Mouse (Mus musculus) right cerebral cortex, adult 2 months (tissue): Measurements from ENCODE around the gene Tram2.

Source experiments
- DNase-seq, 2 experiments: peaks; one replicate each; pipeline ENCODE4 v3.0.0; 2021 to 2022; ENCODE audit warnings: low spot score in 2 of 2

Tram2 gene

DNA sequence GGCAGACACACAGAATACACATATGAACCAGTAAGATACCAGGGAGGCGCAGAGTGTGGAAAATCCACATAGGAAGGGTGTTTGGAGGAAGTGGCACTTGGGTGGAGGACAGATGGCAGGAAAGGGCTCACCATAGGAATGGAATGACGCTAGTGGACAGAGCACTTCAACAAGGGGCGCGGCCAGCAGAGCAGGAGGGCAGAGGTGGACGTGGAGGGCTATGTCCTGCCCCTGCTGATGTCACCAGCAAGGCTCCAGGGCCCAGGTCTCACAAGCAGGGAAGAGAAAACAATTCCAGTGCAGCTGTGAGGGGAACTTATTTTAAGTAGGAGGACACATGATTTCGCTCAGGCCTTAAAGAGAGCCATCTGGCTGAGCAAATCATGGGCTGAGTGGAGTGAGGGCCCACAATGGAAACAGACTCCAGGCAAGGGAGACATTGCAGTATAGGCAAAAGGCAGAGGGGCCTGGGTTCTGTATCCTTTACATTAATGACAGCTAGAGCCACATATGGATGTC, 68.7 kb downstream of the Tram2 start:
- no peak for DNase-seq

DNA sequence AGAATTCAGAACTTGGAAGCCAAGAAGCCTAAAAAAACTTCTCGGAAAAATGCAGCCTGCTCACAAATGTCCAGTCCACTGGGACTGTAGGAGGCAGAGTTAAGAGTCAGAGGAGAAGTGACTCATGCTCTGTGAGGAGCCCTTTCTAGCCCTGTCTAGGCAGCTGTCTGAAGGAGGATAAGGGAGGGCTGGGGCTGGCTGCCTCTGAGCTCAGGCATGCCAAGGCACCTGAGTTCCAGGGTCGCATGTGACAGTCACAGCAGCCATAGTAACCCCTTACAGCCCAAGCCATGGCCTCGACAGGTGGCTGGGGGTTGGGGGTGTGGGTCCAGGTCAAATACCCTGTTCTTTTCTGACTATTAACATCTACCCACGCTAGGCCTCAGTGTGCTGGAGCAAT, 70.1 kb downstream of the Tram2 start:
- no peak for DNase-seq

DNA sequence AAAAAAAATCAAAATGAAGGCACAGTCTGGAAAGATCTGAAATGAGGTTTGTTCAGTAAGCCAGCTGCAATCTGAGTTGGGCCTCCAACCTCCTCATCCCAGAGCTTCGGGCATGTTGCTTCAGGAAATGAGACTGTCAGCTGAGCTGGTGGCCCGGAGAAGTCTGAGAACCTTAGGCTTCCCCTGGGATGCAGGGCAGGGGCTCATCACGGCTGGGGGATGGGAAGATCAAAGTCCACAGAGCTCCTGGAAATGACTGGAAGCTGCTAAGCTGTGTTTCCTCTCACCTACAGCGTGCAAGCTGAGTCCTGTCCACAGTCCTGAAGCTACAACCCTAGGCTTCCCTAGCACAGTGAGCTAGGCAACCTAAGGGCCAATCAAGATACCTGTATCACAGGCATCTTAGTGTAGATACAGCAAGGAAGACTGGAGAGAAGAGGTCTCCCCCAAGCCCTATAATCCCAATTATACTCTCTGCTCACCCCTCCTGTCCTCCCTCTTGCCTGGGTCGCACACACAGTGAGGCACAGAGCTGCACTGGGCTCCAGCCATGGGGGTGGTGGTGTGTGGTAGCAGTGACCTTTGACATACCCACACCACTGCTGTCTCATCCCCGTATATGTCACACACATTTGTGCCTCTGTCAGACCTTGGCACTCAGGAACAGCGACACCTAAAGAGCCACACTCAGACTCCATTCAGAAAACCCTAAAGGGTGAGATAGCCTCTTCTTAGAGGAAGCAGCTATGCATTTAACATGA, 70.9 kb downstream of the Tram2 start:
- no peak for DNase-seq

DNA sequence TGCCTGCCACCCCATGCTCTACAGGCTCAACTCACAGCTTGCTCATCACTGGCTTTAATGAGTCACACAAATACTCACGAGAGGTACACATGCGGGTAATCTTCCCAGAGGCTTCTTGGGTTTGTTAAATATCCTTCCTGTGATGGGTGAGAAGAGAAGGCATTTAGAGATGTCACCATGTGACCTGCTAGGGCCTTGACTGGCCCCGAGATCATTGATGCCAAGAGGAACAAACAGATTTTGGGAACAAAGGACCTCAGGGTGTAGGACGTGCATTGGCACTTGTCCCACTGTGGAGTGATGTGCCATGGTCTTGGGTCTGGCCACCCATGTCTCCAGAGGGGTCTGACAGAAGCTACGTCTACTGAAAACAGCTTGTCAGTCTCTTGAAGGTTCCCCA, 72.3 kb downstream of the Tram2 start:
- no peak for DNase-seq

DNA sequence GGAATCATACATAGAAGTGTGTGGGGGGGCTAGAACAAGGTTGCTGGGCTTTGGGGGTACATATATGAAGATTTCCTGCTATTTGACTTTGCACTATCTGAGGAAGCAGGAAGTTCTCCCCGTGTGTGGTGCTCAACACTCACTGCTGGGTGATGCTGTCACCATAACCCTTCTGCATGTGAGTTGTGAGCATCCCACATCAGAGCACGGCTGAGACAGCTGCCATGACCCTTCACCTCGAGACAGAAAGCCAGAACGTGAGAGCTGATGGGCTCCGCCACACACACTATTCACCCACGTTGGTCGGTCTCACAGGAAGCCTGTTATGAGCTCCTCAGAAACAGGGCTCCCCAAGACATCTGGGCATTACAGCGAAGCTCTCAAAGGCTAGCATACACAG, 74.4 kb downstream of the Tram2 start:
- no peak for DNase-seq

DNA sequence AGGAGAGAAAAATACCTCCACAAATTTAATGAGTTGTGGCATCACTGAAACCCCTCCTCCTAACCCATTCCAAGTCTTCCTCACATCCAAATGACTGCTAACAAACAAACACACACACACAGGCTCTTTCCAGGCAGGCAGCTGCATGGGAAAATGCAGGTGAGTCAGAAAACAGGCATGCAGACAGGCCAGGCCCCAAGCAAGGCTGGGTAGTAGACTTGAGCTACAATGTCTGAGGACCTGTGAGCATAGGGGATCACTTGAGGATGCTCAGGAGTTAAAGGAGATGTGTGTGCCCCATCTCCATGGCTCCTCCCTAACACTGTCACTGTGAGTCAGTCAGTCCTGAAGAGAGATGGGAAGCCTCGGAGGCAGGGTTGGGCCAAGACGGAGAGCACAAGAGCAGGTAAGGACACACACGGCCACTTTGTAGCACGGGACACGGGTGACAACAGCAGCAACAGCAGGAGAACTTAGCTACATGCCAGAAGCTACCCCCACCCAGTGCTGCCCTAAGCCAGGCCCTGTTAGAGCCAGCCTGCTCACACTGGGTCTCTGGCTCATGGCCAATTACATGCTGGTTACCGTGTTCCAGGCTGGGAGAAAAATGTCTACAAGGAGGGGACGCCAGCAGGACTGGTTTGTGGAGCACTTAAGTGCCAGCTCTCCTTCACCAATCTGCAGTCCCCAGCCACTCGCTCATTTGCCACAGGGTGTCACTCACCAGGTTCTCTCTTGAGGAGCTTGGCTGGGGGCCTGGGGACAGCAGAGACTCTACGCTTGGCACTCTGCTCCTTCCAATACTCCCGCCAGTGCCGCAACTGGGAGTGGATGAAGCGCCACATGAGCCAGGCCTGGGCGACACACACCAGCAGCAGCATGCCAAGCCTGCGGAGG, 76.5 kb downstream of the Tram2 start:
- no peak for DNase-seq

DNA sequence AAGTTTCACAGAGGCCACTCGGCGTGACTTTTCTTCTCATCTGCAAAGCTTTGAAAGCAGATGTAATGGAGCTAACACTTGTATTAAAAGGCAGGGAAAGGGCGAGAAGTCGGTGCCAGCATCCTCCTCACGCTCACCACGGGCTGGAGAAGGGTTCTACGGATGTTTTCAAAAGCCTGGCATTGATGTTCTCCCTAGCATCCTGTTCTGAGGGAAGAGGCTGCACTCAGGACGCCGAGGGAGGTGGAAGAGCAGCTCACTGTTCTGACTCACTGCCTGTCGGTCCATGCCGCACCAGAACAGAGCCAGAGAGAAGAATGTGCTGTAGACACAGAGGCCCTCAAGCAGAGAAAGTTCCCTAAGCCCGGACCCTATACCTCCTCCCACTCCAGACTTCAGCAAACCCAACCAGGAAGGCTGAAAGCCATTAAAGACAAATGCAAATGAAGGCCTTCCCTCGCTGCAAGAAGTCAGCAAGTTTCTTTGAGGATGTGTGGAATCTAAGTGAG, 81.1 kb downstream of the Tram2 start:
- DNase-seq = no peak

DNA sequence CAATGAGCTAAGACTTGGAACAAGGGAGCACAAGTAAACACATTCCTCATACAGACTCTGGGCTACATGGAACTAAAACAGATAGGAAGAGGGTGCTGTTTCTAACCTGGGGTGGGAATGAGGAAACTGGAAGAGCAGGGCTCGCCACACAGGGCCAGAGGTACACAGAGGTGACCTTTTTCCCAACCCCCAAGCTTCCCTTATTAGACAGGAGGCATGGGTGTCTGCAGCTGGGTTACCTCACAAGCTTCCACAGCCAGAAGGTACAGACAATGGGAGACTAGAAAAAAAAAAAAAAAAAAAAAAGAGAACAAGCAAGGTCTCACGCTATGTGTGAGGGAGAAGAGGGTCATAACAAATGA, 81.7 kb downstream of the Tram2 start:
- no peak for DNase-seq

DNA sequence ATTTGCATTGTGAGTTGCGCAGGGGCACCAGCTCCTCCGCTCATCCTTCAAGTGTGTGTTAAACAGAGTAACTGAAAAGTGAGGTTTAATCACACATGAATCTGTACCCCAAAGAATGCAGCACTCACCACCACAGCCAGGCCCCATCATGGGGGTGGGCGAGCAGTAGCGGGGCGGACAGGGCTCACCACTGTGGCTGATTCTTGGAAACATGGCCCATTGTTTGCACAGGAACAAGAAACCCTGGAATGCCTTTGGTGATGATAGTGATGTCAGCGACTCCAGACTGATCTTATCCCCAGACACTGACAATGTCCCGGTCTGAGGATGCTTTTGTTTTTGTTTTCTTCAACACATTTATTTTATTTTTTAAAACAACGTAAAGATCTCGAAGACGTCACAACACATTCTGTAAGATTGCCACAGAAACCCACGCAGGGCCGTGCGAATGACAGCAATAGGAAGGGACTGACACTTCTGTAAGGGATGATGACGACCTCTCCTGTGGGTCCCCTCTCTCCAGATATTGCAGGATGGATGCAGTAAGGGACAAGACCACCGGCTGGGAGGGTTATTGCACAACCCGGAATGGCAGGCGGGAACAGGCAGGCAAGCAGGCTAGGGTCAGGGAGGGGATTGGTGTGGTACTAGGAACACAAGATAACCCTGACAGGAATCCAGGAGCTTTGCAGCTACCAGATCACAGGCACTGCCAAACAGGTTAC, 82.3 kb downstream of the Tram2 start:
- no peak for DNase-seq

DNA sequence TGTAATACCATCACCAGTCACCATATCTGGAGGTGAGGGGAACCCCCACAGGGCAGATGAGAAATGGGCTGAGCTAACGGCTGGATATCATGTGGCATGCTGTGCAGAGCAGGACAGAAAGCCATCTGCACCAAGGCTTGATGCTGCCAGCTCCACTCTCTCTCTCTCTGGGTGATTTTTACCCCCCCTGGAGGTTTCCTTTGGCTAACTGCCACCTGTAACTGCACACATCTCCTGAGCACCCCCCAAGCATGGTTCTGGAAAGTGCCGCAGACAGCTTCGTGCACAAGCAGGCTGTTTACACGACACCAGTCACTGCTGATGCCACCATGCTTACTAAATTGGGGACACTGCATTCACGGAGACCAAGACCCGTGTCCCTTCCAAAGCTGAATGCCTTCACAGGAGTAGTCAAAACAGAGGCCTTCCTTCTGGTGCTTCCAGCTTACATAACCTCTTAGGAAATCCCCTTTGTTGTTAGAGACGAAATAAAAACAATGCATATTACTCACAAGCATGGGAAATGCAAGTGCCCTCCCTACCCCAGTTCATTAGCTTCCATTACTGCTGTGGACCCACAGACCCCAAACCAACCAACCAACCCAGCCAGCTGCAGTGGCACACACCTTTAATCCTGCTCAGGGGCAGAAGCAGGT, 83.6 kb downstream of the Tram2 start:
- DNase-seq = no peak

DNA sequence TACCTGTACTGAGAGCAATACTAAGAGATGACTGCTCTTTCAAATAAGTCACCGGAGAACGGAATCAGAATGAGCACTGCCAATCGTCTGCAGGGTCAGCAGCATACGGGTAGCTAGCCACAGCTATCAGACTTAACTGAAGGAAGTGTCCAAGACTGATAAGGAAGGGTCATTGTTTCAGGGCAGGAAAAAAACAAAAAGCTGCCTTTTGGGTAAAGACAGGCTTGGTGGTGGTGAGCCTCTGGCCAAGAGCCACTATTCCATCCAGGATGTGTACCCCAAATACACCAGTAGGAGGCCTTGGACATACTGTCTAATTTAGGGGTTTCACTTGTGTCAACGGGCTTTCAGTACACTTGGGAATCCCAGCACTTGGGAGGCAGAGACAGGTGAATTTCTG, 84.7 kb downstream of the Tram2 start:
- no peak for DNase-seq

DNA sequence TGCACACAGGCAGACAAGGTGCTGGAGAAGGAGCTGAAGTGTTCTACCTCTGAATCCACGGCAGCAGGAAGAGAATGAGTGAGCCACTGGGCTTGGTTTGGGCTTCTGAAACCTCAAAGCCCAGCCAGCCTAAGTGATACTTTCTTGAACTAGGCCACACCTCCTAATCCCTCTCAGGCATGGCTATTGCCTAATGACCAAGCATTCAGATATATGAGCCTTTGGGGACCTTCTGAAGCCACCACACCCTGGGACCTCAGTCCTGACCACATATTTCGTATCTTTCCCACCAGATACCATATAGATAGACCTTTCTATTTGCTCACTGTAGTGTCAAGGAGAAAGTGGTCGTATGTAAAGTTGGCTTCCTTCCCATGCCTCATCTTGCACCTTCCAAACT, 85.3 kb downstream of the Tram2 start:
- DNase-seq = no peak

DNA sequence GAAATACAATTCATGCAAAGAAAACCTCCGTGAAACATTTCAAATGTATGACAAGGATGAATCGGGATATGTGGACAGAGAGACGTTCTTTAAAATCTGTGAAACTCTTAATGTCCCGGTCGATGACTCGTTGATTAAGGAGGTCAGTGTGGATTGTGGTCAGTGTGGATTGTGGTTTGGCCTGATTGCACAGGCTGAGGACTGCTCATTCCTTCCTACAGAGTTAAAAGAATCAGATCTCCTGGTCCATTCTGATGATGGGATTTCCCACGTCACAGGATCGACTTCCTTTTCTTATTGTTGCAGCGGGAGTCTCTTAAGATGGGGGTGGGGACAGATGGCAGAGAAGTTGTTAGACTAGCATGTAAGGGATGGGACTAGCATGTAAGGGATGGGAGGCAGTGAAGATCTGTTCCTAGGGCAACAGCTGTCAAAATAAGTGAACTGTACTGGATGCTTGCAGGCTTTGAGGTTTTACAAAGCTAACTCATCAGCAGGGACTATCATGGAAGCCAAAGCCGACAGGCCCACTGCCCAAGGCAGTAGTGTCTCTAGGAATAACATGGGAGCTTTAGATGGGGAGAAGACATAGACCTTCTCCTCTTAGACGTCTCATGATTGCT, 89.5 kb downstream of the Tram2 start:
- no peak for DNase-seq

DNA sequence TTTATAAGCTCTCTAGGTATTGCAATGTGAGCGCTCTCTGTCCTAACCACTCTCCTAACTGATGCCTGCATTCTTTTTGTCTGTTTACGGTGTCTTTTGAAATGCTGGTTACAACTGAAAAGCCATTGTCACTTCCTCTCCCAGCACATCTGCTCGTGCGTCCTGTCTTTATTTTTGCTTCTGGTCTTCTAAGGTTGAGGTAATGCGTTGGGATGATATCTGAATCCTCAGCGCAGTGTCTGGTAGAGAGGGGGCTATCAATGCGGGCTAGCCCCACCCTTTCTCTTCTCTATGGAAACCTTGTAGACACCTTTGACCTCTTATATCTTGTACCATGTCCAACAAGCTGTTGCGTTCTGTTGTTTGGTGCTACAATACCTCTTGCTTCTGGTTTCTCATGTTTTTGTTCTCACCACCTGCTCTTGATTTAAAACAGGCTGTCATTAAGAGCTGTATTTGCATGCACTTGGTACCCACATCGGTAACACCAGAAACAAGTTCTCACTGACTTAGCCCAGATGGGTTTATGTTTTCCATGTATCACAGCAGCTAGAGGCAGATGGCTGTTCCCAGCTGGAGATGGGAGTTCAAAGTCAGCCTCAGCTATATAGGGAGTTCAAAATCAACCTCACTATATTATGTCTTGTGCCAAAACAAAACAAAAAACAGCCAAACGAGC, 92.5 kb downstream of the Tram2 start:
- no peak for DNase-seq

DNA sequence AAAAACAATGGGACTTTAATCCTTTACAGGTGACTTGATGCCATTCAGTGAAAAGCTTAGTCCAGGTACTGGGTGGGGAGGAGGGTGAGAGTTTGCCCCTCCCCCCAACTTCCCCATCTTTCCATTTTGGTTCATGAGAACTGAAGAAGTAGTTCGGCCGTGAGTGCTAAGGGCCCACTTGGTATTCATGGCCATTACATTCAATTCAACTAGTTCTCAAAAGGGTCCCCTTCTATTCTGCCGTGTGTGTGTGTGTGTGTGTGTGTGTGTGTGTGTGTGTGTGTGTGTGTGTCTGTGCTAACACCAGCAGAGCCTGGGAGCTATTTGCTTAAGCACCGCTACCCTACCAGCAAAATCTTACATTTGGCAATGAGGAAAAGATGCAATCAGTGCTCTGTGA, 94.4 kb downstream of the Tram2 start:
- DNase-seq = no peak

DNA sequence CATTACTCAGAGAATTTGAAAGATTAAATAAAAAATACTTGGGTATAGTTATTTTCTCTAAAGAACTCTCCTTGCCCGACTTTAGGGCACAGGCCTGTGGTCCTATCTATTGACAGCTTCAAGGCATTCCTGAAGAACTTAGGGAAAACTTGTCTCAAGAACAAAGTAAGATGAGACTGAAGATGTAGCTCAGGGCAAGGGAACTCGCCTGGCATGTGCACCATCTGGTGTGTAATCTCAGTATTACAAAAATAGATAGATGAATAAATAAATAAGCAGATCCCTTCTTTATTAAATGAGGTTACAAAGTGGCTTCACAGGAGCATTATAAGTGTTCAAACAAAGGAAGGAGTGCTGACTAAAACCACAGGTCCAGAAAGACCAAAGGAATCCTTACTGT, 94.9 kb downstream of the Tram2 start:
- DNase-seq = no peak

DNA sequence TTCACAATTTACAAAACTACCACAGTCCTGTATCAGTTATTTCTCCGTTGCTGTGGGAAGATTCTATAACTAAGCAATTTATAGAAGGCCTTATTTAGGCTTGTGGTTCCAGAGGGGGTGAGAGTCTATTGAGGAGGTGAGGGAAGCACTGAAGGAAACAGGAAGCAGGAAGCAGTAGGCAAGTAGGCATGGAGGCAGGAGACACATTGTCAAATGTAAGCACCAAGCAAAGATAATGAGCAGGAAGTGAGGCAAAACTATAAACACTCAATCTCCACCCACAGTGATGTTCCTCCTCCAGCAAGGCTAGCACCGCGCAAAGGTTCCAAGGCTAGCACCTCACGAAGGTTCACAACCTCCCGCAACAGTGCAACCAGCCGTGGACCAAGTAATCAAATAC, 97.3 kb downstream of the Tram2 start:
- no peak for DNase-seq

DNA sequence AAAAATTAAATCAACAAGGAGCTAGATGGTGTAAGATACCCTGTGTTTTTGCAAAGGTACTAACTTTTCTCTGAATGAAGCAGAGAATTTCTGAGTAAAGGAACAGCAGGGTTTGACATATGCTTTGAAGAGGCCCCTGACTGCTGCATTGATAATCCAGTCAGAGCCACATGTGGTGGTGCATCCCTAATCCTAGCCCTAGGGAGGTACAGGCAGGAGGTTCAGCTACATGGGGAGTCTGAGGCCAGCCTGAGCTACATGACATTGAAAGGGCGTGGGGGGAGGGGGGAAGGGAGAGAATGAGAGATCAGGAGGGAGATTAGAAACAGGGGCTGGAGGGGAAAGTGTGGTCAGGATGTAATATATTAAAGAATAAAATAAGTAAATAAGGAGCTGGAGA, 98.5 kb downstream of the Tram2 start:
- no peak for DNase-seq

DNA sequence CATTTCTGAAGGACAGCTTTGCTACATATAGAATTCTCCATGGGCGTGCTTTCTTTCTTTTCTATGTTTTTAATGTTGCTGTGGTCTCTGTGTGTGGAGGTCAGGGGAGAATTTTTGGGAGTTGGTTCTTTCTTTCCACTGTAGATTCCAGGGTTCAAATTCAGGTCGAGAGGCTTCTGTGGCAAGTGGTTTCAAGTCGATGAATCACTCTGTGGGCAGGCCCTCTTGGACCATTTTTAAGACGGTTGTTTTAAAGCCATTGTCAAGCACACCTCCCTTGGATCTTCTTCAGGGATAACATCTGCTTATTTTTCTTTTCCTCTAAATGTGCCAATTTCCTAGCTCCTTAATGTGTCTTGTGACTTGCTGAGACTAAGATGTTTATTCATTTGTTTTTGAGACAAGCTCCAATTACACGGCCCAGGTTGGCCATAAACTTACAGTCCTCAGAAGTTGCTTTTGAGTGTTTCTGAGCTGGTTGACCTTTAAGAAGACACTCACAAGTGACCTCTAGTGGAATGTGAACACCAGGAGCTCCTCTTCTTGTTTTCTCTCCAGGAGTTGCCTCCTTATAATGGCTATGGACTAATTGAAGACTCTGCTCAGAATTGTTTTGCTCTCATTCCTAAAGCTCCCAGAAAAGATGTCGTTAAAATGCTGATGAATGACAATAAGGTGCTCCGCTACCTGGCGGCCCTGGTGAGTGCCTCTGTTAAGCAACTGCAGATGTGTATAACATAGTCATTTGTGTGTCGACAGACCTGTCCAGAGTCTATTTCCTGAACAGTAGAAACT, 104.5 kb downstream of the Tram2 start:
- no peak for DNase-seq

DNA sequence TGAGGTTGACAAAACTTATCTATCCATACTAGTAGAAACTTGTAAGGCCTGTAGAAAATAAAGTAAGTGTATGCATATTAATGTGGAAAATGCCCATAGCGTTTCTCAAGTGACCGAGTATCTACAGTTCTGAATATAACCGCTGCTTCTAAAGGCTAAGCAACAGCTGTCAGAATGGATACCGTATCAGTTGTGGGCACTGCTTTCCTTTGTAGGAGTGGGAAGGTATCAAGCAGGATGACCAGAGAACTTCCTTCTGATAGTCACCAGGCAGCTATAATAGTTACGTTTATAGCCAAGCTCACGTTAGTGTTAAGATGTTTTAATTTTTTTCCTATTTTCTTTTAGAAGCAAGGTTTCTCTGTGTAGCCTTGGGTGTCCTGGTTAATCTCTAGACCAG, 105.6 kb downstream of the Tram2 start:
- no peak for DNase-seq
